Mouse (Mus musculus): ENCODE measurements around the gene Abi1.

- TF ChIP-seq CTCF (IDR thresholded peaks at IDR 0.05; ENCODE audit: low read depth) = no peak
- TF ChIP-seq EP300 (optimal IDR thresholded peaks at IDR 0.05) = no peak
Measured at GRCm38 (mm10) chr2:23021721-23022120, 18.3 kb downstream of the Abi1 start.

Measured in stomach, postnatal 0 days (tissue).